Mouse (Mus musculus): Measurements from ENCODE around the gene Mecom.

Gene Mecom

GRCm38 (mm10) chr3:30043525-30043924, 504.3 kb downstream of the Mecom start:
- Histone ChIP-seq H3K27me3 (ENCODE audit: insufficient read depth, low read length) (no peaks in the 10 kb centered on the region), H3K36me3 (ENCODE audit: insufficient read depth, low read length) (no peaks in the 10 kb centered on the region), H3K4me1 (replicated peaks; ENCODE audit: low read depth, low read length) (no peaks in the 10 kb centered on the region), H3K9me3 (ENCODE audit: low read length) (no peaks in the 10 kb centered on the region), H3K4me3 (replicated peaks; ENCODE audit: low read length) (no peak overlapping the region)
- no peak for TF ChIP-seq CTCF (conservative IDR thresholded peaks at IDR 0.05; ENCODE audit: low read length)

DNA sequence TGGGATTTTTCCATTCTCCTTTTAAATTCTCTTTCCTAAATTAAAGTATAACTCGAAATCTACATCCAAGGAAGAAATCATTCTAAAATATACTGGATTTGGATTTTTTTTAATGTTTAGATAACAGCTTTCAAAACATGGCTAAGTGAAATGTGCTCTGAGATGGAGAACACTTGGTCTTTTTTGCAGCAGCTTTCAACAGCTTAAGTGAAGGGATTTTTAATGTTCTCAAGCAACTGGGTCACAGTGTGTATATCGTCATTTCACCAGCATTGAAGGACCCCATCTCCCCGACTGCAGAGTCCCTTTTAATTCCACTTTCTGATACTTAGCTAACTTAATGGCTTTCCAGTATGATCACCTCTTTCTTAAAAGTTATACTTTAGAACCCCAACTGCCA, 509.3 kb downstream of the Mecom start:
- TF ChIP-seq CTCF (conservative IDR thresholded peaks at IDR 0.05; ENCODE audit: low read length), result no peak
- TF ChIP-seq NANOG (IDR thresholded peaks at IDR 0.05; ENCODE audit: borderline replicate concordance, low read length), result no peak
- TF ChIP-seq POU5F1 (IDR thresholded peaks at IDR 0.05; ENCODE audit: borderline replicate concordance, low read length), result no peak
- Histone ChIP-seq H3K27me3 (ENCODE audit: insufficient read depth, low read length) (no peaks in the 10 kb centered on the region), H3K36me3 (ENCODE audit: insufficient read depth, low read length) (no peaks in the 10 kb centered on the region), H3K4me3 (replicated peaks; ENCODE audit: low read length) (no peak overlapping the region), H3K4me1 (replicated peaks; ENCODE audit: low read depth, low read length) (no peaks in the 10 kb centered on the region), H3K9me3 (ENCODE audit: low read length) (no peaks in the 10 kb centered on the region)

DNA sequence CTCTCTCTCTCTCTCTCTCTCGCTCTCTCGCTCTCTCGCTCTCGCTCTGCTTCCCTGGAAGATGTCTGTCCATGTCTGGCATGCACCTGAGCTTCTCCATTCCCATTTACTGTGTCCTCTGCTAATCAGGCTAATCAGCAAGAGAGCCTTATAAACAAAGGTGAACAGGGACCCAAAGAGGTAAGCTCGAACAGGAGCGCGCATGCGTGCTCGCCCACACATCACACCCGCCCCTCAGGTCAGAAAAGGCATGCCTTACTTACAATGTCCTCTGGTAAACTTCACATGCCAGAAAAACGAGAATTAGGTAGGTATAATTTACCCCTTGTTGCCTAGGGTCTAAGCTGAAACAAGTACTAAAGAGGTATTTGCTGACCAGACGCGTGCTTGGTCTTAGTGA, 527.8 kb downstream of the Mecom start:
- H3K4me3 ChIP-seq (replicated peaks; ENCODE audit: low read length), result no peak overlapping the region
- peaks cover 4% of the 10 kb centered on the region; the same call in 1 of the 2 replicates for H3K4me1 ChIP-seq (replicated peaks; ENCODE audit: low read depth, low read length)
- H3K36me3 ChIP-seq (ENCODE audit: insufficient read depth, low read length), result no peaks in the 10 kb centered on the region
- no peaks in the 10 kb centered on the region for H3K9me3 ChIP-seq (ENCODE audit: low read length)
- TF ChIP-seq CTCF (conservative IDR thresholded peaks at IDR 0.05; ENCODE audit: low read length) (no peak), POU5F1 (IDR thresholded peaks at IDR 0.05; ENCODE audit: borderline replicate concordance, low read length) (no peak), NANOG (IDR thresholded peaks at IDR 0.05; ENCODE audit: borderline replicate concordance, low read length) (no peak)
- no peaks in the 10 kb centered on the region for H3K27me3 ChIP-seq (ENCODE audit: insufficient read depth, low read length)

- no peak for TF ChIP-seq CTCF (conservative IDR thresholded peaks at IDR 0.05; ENCODE audit: low read length)
- TF ChIP-seq POU5F1 (IDR thresholded peaks at IDR 0.05; ENCODE audit: borderline replicate concordance, low read length), result no peak
- TF ChIP-seq NANOG (IDR thresholded peaks at IDR 0.05; ENCODE audit: borderline replicate concordance, low read length), result no peak
- H3K36me3 ChIP-seq (ENCODE audit: insufficient read depth, low read length), result no peaks in the 10 kb centered on the region
- H3K4me1 ChIP-seq (replicated peaks; ENCODE audit: low read depth, low read length), result peaks cover 4% of the 10 kb centered on the region; the same call in 1 of the 2 replicates
- H3K27me3 ChIP-seq (ENCODE audit: insufficient read depth, low read length), result no peaks in the 10 kb centered on the region
- no peaks in the 10 kb centered on the region for H3K9me3 ChIP-seq (ENCODE audit: low read length)
- H3K4me3 ChIP-seq (replicated peaks; ENCODE audit: low read length), result no peak overlapping the region
These were observed 528.4 kb downstream of the Mecom start for GRCm38 (mm10) chr3:30019411-30019810.

GRCm38 (mm10) chr3:30018202-30018601, 529.6 kb downstream of the Mecom start:
- H3K36me3 ChIP-seq (ENCODE audit: insufficient read depth, low read length), result no peaks in the 10 kb centered on the region
- H3K9me3 ChIP-seq (ENCODE audit: low read length), result no peaks in the 10 kb centered on the region
- H3K27me3 ChIP-seq (ENCODE audit: insufficient read depth, low read length), result 0 out of 2 replicates have a peak, but pooled peaks cover under 1% of the 10 kb centered on the region
- no peak overlapping the region for H3K4me3 ChIP-seq (replicated peaks; ENCODE audit: low read length)
- TF ChIP-seq POU5F1 (IDR thresholded peaks at IDR 0.05; ENCODE audit: borderline replicate concordance, low read length) (no peak), NANOG (IDR thresholded peaks at IDR 0.05; ENCODE audit: borderline replicate concordance, low read length) (no peak), CTCF (conservative IDR thresholded peaks at IDR 0.05; ENCODE audit: low read length) (no peak)
- H3K4me1 ChIP-seq (replicated peaks; ENCODE audit: low read depth, low read length), result peaks cover 5% of the 10 kb centered on the region

GRCm38 (mm10) chr3:30016766-30017165, 531.0 kb downstream of the Mecom start:
- Histone ChIP-seq H3K4me1 (replicated peaks; ENCODE audit: low read depth, low read length) (peaks cover 17% of the 10 kb centered on the region), H3K4me3 (replicated peaks; ENCODE audit: low read length) (no peak overlapping the region), H3K36me3 (ENCODE audit: insufficient read depth, low read length) (no peaks in the 10 kb centered on the region), H3K9me3 (ENCODE audit: low read length) (no peaks in the 10 kb centered on the region), H3K27me3 (ENCODE audit: insufficient read depth, low read length) (peaks cover 14% of the 10 kb centered on the region)
- no peak for TF ChIP-seq CTCF (conservative IDR thresholded peaks at IDR 0.05; ENCODE audit: low read length)
- no peak for TF ChIP-seq POU5F1 (IDR thresholded peaks at IDR 0.05; ENCODE audit: borderline replicate concordance, low read length)
- TF ChIP-seq NANOG (IDR thresholded peaks at IDR 0.05; ENCODE audit: borderline replicate concordance, low read length), result no peak

- no peak overlapping the region for H3K4me3 ChIP-seq (replicated peaks; ENCODE audit: low read length)
- H3K4me1 ChIP-seq (replicated peaks; ENCODE audit: low read depth, low read length), result peaks cover 19% of the 10 kb centered on the region
- H3K9me3 ChIP-seq (ENCODE audit: low read length), result no peaks in the 10 kb centered on the region
- TF ChIP-seq POU5F1 (IDR thresholded peaks at IDR 0.05; ENCODE audit: borderline replicate concordance, low read length) (no peak), NANOG (IDR thresholded peaks at IDR 0.05; ENCODE audit: borderline replicate concordance, low read length) (no peak), CTCF (conservative IDR thresholded peaks at IDR 0.05; ENCODE audit: low read length) (peak; percentile 60)
- H3K27me3 ChIP-seq (ENCODE audit: insufficient read depth, low read length), result peaks cover 27% of the 10 kb centered on the region
- no peaks in the 10 kb centered on the region for H3K36me3 ChIP-seq (ENCODE audit: insufficient read depth, low read length)
These were observed 532.7 kb downstream of the Mecom start for GRCm38 (mm10) chr3:30014962-30015660.

GRCm38 (mm10) chr3:30014279-30014678, 533.5 kb downstream of the Mecom start:
- H3K27me3 ChIP-seq (ENCODE audit: insufficient read depth, low read length), result peaks cover 27% of the 10 kb centered on the region
- H3K36me3 ChIP-seq (ENCODE audit: insufficient read depth, low read length), result no peaks in the 10 kb centered on the region
- TF ChIP-seq NANOG (IDR thresholded peaks at IDR 0.05; ENCODE audit: borderline replicate concordance, low read length), result no peak
- no peak for TF ChIP-seq POU5F1 (IDR thresholded peaks at IDR 0.05; ENCODE audit: borderline replicate concordance, low read length)
- TF ChIP-seq CTCF (conservative IDR thresholded peaks at IDR 0.05; ENCODE audit: low read length), result no peak
- no peak overlapping the region for H3K4me3 ChIP-seq (replicated peaks; ENCODE audit: low read length)
- peaks cover 19% of the 10 kb centered on the region for H3K4me1 ChIP-seq (replicated peaks; ENCODE audit: low read depth, low read length)
- no peaks in the 10 kb centered on the region for H3K9me3 ChIP-seq (ENCODE audit: low read length)

GRCm38 (mm10) chr3:30013416-30013815, 534.4 kb downstream of the Mecom start:
- no peak for TF ChIP-seq NANOG (IDR thresholded peaks at IDR 0.05; ENCODE audit: borderline replicate concordance, low read length)
- TF ChIP-seq CTCF (conservative IDR thresholded peaks at IDR 0.05; ENCODE audit: low read length), result no peak
- TF ChIP-seq POU5F1 (IDR thresholded peaks at IDR 0.05; ENCODE audit: borderline replicate concordance, low read length), result no peak
- Histone ChIP-seq H3K27me3 (ENCODE audit: insufficient read depth, low read length) (peaks cover 27% of the 10 kb centered on the region), H3K36me3 (ENCODE audit: insufficient read depth, low read length) (no peaks in the 10 kb centered on the region), H3K4me3 (replicated peaks; ENCODE audit: low read length) (peak overlapping the region; percentile 70; the same call in 1 of the 2 replicates), H3K4me1 (replicated peaks; ENCODE audit: low read depth, low read length) (peaks cover 19% of the 10 kb centered on the region), H3K9me3 (ENCODE audit: low read length) (no peaks in the 10 kb centered on the region)

Data from E14TG2a.4 (cell line).